17 mouse cellular contexts compared by ENCODE assay signal in genomic region chr4:45392572-45392971, GRCm38 (mm10). TPM values are rescaled to one million over a fixed set of nuclear protein-coding genes. Genes with fewer than 3 reads are reported as not detected.
DNase-seq lines count a peak whose midpoint lies in the region; ATAC-seq lines count a peak whose summit lies in the region.
"Had no signal": no experiment of that assay in that cellular context is flagged by ENCODE, and none has a peak within 500 bp of the region (broad histone marks: within the 10 kb centered on the region; RNA-seq: fewer than 3 reads in every experiment).

No protein-coding gene starts in this region.

- H3K4me2 ChIP-seq in heart, embryonic 16.5 days (ENCODE audit: low read depth, low read length), result no peak overlapping the region
- H3K4me2 ChIP-seq: forebrain, embryonic 13.5 days; hindbrain, embryonic 15.5 days had no signal

- H3K4me3 ChIP-seq in heart, embryonic 16.5 days (ENCODE audit: low read length), result no peak overlapping the region
- H3K4me3 ChIP-seq: embryonic facial prominence, embryonic 10.5 days; forebrain, embryonic 13.5 days; hindbrain, embryonic 15.5 days had no signal

- no peaks in the 10 kb centered on the region for H3K9me3 ChIP-seq in heart, embryonic 16.5 days (replicated peaks; ENCODE audit: control insufficient read depth, low read length)
- H3K9me3 ChIP-seq: embryonic facial prominence, embryonic 10.5 days; forebrain, embryonic 13.5 days; hindbrain, embryonic 15.5 days had no signal

- WGBS in heart, embryonic 16.5 days, result 43% methylated on average over 11 of the region's 11 CpGs

- DNase-seq in heart, postnatal 10 days, result no peak
- peak; percentile 65 for DNase-seq in kidney, adult 9 months
- no peak for DNase-seq in kidney, postnatal 4 days
- DNase-seq in lung, postnatal 14 days, result peak; percentile 44
- DNase-seq in lung, postnatal 4 days, result no peak
- DNase-seq in thymus, postnatal 0 days (ENCODE audit: low spot score), result no peak
- DNase-seq: adrenal gland, adult 8-10 months; adrenal gland, postnatal 36 days; cerebellum, adult 2 months; cerebellum, postnatal 10 days; forebrain, postnatal 0 days; heart, postnatal 36 days had no signal

- ATAC-seq in heart, embryonic 16.5 days (replicated peaks; ENCODE audit: extremely low read depth, insufficient read depth, low FRiP score), result no peak
- ATAC-seq in megakaryocyte, adult 5-6 weeks (ENCODE audit: poor library complexity, severe bottlenecking), result 0 out of 2 replicates have a peak, but pooled peaks have one; percentile 6
- ATAC-seq: forebrain, embryonic 13.5 days; forebrain, postnatal 0 days had no signal

- H3K9ac ChIP-seq in heart, embryonic 16.5 days (ENCODE audit: low read length), result peak overlapping the region; percentile 21; the same call in 1 of the 2 replicates
- H3K9ac ChIP-seq: forebrain, embryonic 13.5 days; forebrain, postnatal 0 days; hindbrain, embryonic 15.5 days had no signal

- no peak overlapping the region for H3K27ac ChIP-seq in heart, embryonic 16.5 days (ENCODE audit: low read length)
- H3K27ac ChIP-seq: embryonic facial prominence, embryonic 10.5 days; forebrain, embryonic 13.5 days; hindbrain, embryonic 15.5 days had no signal

- peaks cover under 1% of the 10 kb centered on the region; the same call in 1 of the 2 replicates for H3K36me3 ChIP-seq in heart, embryonic 16.5 days (ENCODE audit: control insufficient read depth, insufficient read depth)

- H3K4me1 ChIP-seq in heart, embryonic 16.5 days (ENCODE audit: control insufficient read depth, insufficient read depth, low read length), result peaks cover 8% of the 10 kb centered on the region; the same call in 1 of the 2 replicates
- H3K4me1 ChIP-seq: embryonic facial prominence, embryonic 10.5 days; hindbrain, embryonic 15.5 days had no signal

- intact Hi-C loops in heart, postnatal 10 days (cut with DNase I), result loop anchor here (5.0 kb wide), 1 partner anchor 45 kb away; no protein-coding TSS in a partner anchor

- H3K27me3 ChIP-seq in heart, embryonic 16.5 days (ENCODE audit: control insufficient read depth, insufficient read depth, low read length), result no peaks in the 10 kb centered on the region
- H3K27me3 ChIP-seq: forebrain, embryonic 13.5 days; hindbrain, embryonic 15.5 days had no signal

RNA-seq across cellular contexts. Expression of gene Slc25a51, which starts 16.0 kb away (rescaled TPM):
- polyA plus RNA-seq in heart, embryonic 16.5 days (2015; fragmentation: Nextera tagmentation; extraction: Ambion mirVana), result 71.5 and 75.9 TPM in 2 replicates
- total RNA-seq in heart, postnatal 10 days (2021), result 100 to 1,000 TPM; 132 to 179 TPM
- total RNA-seq in megakaryocyte, adult 5-6 weeks (2015), result 29.2 and 29.3 TPM in 2 replicates
- 21.5 and 26.1 TPM in 2 replicates for total RNA-seq in megakaryocyte, adult 5-6 weeks (2017)
- polyA plus RNA-seq in thymus, postnatal 0 days (2015; fragmentation: Nextera tagmentation; extraction: Ambion mirVana), result 38.6 and 41.8 TPM in 2 replicates

RNA-seq across cellular contexts. Expression of gene Exosc3, which starts 50.0 kb away (rescaled TPM):
- polyA plus RNA-seq in heart, embryonic 16.5 days (2015; fragmentation: Nextera tagmentation; extraction: Ambion mirVana), result 37.4 and 50.6 TPM in 2 replicates
- 10 to 100 TPM; 11.2 to 16.9 TPM for total RNA-seq in heart, postnatal 10 days (2021)
- 50.9 and 54.3 TPM in 2 replicates for total RNA-seq in megakaryocyte, adult 5-6 weeks (2015)
- total RNA-seq in megakaryocyte, adult 5-6 weeks (2017), result 100 and 103 TPM in 2 replicates
- polyA plus RNA-seq in thymus, postnatal 0 days (2015; fragmentation: Nextera tagmentation; extraction: Ambion mirVana), result 165 and 168 TPM in 2 replicates

RNA-seq across cellular contexts. Expression of gene Dcaf10, which starts 50.7 kb away (rescaled TPM):
- 6.7 and 7.5 TPM in 2 replicates for polyA plus RNA-seq in heart, embryonic 16.5 days (2015; fragmentation: Nextera tagmentation; extraction: Ambion mirVana)
- 10 to 100 TPM; 19.8 to 21.0 TPM for total RNA-seq in heart, postnatal 10 days (2021)
- 16.8 and 19.6 TPM in 2 replicates for total RNA-seq in megakaryocyte, adult 5-6 weeks (2015)
- 10.0 and 11.7 TPM in 2 replicates for total RNA-seq in megakaryocyte, adult 5-6 weeks (2017)
- 8.9 and 9.8 TPM in 2 replicates for polyA plus RNA-seq in thymus, postnatal 0 days (2015; fragmentation: Nextera tagmentation; extraction: Ambion mirVana)

Comparison
In these comparisons a context has a peak if more than half of its experiments do, and no peak if none do; other contexts are left out.
1. DNase-seq: peak in kidney, adult 9 months (single experiment) and lung, postnatal 14 days (single experiment); none in heart, postnatal 10 days (0 of 2), kidney, postnatal 4 days (0 of 2), lung, postnatal 4 days (0 of 2) and thymus, postnatal 0 days (single experiment).
2. RNA of gene Slc25a51, which starts 16.0 kb away (total RNA-seq): 132 to 179 TPM in heart, postnatal 10 days; 21.5 to 29.3 TPM in megakaryocyte, adult 5-6 weeks; every median in the first group is over 4 times any median in the second.